Mouse (Mus musculus): Measurements from ENCODE around the gene Gabrg2. TPM values are rescaled to one million over a fixed set of nuclear protein-coding genes. Genes with fewer than 3 reads are reported as not detected.

The Gabrg2 gene
- not detected in 4 replicates for total RNA-seq (2023; ENCODE audit: inconsistent age)

DNA sequence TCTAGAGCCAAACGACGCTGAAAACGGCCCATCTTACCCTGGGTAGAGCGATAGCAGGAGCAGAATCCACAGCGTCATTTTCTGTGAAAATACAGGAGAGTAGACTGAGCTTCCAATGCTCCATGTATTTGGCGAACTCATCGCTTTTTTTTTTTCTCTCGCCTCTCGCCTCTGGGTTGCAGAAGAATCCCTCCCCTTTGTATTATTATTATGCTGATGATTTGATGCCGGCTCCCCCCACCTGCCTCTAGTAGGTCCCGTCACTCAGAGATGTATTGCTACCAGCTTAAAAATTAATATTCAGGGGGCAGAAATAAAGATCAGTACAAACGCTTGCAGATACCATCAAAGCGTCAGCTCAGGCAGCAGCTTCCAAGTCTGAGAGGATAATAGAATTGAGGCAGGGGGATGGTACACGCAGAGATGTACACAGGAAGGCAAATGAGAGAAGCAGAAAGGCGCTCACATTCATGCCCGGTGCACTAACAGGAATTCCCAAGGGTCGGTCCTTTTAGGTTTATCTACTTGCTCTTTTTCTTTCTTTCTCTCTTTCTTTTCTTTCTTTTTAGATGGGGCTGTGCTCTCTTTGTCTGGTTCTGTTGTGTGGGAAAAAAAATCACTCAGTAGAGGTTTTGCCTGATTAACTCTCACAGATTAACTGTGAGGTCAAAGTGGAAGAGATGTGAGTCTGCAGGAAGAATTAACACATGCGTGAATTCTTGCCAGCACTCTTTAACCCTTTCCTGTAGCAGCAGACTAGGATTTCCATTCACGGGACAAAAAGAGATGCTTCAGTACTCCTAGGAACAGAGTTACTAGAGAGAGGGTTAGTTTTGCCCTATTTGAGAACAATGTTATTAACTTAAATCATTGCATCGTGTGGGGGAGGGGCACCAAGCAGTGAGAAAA, at the start of gene Gabrg2:
TSS of gene Gabrg2 (minus strand) at position 668 of the 909 bp plus-strand sequence.

Other genes with a start within 250 kb of the Gabrg2 start
- gene Gabra1, start 182.1 kb upstream of the Gabrg2 start, total RNA-seq (2023; ENCODE audit: inconsistent age) = not detected in 4 replicates